Mouse (Mus musculus) c-Kit-positive CD71-negative TER-119-negative erythroid progenitor cells, embryonic 14.5 days (primary cell): ENCODE data around the gene Ncstn.

Experiments
- DNase-seq: peaks from one replicate; pipeline ENCODE4 v3.0.0-alpha.2; 2013; ENCODE audit warnings: low read depth

The Ncstn gene

DNA sequence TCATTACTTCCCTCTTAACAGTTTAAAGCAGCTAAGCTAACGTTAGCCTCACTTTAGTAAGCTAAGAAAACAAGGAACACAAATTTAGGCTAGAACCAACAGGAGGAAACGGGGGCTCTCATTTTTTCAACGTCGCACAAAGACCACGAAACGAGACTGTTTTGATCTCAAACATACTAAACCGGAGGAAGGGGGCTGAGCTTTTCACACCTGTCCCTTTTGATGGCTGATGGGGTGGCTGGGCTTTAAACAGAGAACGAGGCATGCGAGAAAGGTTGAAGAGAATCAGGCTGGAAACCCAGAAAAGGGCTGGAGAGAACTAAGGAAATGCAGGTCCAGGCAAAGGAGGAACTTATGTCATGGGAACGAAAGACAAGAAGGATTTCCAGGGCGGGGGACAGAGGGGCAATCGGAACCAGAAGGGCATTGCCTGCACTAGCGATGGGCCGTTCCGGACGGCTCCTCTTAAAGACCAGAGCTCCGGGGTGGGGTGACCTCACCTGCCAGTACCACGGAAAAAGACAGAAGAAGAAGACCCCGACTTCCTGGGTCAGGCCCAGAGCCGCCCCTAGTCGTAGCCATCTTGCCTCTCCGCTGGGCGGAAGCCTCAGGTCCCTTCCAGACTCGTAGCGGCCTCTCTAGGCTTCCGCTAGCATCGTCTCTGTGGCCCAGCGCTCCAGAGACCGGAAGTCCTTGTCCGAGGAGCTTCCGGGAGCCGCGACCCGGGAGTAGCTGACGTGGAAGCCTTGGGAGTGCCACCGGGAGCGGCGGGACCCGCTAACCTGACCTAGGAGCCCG, at the start of gene Ncstn, which contains the start of gene Copa:
Gene Ncstn (minus strand): TSS at position 695 of the 798 bp plus-strand sequence.
Gene Copa (plus strand): TSS at position 429 of the 798 bp plus-strand sequence.
- peak; percentile 92 for DNase-seq

DNA sequence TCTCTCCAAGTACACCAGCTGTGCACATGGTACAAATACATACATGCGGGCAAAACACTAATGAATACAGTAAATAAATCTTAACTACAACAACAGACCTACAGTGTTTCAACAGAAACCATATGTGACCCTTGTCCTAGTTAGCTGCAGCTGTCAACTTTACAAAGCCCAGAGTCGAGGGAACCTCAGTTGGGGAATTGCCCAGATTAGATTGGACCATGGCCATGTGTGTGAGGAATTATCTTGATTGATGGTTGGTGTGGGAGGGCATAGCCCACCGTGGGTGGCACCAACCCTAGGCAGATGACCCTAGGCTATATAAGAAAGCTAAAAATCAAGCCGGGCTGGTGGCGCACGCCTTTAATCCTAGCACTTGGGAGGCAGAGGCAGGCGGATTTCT, 49.7 kb upstream of the Ncstn start:
- no peak for DNase-seq

DNA sequence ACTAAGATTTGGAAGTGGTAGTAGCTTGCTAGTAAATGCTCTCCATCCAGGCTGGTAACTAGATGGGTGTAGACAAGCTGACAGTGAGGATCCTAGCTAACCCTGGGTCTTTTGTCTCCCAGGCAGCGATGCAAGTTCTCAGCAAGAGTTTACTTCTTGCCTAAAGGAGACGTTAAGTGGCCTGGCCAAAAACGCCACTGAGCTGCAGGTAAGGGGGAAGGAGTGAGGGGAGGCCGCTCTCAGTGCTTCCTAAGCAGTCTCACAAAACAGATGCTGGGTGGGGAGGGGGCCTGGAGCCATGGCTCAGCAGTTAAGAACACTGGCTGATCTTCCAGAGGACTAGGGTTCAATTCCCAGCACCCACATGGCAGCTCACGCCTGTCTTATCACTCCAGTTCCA, 47.2 kb upstream of the Ncstn start:
- no peak for DNase-seq

DNA sequence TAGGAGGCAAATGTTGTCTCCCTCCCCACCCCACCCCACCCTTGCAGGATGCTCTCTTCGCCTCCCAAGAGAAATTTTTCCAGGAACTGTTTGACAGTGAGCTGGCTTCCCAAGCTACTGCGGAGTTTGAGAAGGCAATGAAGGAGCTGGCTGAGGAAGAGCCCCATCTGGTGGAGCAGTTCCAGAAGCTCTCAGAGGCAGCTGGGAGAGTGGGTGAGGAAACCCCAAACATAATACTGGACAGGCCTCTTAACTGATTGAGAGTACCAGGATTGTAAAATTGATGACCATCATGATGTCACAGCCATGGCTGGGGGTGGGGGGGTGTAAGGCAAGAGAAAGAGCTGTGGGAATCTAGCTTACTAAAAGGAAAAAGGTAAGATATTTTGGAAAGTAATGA, 46.5 kb upstream of the Ncstn start:
- no peak for DNase-seq

DNA sequence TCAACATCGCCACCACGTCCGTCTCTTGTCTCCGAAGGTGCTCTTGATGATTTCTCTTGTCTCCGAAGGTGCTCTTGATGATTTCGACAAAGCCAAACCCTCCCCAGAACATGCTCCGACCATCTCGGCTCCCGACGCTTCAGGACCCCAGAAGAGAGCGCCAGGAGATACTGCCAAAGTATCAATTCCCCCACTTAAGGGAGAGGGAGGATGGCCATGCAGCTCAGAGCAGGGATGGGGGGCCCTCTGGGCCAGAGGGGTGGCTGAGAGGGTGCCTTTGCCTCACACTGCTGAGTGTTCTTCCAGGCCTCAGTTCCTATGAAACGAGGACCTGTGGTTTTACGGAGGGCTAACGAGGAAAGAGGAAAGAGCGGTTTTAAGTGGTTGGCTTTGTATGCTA, 46.0 kb upstream of the Ncstn start:
- DNase-seq: no peak

DNA sequence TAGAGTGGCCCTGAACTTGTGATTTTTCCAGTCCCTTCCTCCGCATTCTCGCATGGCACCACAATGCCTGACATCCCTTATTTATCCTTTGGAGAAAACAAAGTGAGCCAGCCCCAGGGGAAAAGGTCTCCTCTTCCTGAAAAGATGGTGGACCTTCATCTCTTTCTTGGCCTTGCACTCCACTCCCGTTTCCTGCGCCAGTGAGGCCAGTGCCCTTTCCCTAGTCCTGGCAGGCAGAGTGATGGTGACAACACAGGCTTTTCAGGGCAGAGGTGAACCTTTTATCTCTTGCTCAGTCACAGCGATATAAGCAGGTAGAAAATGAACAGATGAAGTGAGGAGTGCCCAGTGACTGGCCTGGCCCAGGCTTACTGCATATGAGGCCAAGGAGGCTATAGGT, 44.9 kb upstream of the Ncstn start:
- DNase-seq: no peak

DNA sequence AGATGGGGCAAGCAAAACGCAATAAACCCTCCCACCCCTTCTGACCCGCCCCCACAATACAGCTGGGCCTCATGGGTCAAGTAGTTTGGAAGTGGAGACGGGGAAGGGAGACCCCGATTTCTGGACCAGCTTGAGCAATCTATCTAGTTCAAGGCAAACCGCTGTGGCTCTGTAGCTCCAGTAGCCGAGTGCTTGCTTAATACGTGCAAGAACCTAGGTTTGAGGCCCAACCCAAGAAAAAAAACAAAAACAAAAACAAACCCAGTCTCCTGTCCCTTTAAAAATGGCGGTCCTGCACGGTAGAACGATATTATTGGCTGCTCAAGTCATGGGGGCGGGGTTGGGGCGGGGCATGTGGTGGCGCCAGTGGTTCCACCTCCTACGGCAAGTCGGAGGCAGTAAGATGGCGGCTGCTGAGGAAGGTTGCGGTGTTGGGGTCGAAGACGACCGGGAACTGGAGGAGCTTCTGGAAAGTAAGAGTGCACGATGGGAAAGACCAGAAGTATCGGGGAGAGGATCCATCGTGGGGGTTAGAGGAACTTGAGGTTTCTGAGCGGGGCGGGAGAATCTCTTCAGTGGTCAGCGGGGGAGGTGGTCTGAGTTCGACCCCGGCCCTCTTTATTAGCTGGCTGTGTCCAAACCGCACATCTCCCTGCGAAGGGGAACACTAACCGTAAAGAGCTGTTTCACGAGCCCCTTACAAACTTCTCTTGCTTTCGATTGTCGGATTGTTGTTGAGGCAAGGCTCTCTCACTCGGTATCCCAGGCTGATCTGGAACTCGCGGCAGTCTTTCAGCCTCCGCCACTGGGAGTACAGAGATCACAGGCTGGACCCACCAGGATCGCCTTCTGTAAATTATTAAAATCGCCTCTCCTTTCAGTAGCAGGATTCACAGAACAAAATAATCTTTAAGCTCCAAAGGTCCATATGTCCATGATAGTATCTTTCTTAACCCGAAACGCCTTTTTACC, 44.1 kb upstream of the Ncstn start, which contains the start of gene Pex19:
Gene Pex19 (plus strand): TSS at position 380 of the 972 bp plus-strand sequence.
- DNase-seq: peak; percentile 86

DNA sequence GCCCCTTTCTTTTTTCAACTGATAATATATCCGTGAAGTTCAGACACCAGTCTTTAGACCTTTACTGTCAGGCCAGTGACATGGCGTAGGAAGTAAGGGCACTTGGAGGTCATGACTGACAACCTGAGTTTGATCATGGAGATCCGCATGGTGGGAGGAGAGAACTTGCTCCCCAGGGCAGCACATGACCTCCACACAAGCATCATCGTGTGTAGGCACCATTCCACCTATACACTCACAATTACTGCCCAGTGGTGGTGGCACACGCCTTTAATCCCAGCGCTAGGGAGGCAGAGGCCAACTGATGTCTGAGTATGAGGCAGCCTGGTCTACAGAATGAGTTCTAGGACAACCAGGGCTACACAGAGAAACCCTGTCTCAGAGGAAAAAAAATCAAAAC, 42.0 kb upstream of the Ncstn start:
- DNase-seq: no peak

DNA sequence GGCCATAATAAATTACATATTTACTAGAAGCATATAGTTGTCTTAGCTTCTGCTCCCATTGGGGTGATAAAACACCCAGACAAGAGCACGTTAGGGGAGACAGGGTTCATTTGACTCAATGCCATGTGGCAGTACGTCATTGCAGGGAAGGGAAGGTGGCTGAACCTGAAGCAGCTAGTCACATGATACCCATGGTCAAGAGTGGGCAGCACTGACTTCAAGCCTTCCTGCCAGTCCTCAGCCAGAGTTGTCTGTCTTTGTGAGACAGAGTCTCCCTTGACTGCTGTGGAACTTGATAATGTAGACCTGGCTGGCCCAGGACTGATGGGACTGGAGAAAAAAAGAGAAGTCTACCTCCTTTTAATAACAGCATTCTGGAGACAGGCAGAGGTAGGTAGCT, 40.1 kb upstream of the Ncstn start:
- DNase-seq: no peak

DNA sequence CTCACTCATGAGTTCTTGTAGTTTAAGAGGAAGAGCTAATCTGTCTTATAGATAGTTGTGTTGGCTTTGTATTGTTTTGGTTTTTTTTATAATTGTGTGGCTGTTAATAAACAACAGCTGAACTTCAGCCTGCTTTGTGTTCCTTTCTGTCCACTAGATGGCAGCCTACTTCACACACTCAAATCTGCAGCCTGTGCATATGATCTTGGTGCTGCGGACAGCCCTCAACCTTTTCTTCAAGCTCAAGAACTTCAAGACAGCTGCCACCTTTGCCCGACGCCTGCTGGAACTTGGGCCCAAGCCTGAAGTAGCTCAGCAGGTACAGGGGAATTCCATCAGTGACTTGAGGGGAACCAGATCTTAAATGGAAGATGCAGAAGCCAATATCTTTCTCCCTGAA, 37.1 kb upstream of the Ncstn start:
- peak; percentile 30 for DNase-seq

DNA sequence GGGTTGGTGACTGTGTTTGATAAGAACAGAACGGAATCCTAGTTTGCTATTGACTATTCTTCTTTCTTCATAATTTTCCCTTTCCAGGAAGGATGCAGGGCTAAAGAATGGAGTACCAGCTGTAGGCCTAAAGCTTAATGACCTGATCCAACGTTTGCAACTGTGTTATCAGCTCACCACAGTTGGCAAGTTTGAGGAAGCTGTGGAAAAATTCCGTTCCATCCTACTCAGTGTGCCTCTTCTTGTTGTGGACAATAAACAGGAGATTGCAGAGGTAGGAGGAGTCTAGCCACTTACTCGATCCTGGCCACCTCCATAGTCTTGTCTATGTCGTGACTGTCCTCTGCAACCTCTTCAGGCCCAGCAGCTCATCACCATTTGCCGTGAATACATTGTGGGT, 36.5 kb upstream of the Ncstn start:
- no peak for DNase-seq

DNA sequence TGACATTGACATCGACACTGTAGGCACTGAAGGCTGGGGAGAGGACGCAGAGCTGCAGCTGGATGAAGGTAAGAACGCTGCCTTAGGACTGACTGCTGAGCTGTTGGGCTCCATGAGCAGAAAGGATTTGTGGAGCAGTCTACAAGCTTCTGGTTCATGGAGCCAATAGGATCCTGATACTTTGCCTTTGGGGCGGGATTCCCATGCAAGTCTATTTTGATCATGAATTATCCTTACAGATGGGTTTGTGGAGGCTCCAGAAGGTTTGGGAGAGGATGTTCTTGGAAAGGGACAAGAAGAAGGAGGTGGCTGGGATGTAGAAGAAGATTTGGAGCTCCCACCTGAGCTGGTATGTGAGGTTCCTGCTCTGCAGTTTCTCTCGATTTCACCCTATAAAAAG, 34.4 kb upstream of the Ncstn start:
- no peak for DNase-seq

DNA sequence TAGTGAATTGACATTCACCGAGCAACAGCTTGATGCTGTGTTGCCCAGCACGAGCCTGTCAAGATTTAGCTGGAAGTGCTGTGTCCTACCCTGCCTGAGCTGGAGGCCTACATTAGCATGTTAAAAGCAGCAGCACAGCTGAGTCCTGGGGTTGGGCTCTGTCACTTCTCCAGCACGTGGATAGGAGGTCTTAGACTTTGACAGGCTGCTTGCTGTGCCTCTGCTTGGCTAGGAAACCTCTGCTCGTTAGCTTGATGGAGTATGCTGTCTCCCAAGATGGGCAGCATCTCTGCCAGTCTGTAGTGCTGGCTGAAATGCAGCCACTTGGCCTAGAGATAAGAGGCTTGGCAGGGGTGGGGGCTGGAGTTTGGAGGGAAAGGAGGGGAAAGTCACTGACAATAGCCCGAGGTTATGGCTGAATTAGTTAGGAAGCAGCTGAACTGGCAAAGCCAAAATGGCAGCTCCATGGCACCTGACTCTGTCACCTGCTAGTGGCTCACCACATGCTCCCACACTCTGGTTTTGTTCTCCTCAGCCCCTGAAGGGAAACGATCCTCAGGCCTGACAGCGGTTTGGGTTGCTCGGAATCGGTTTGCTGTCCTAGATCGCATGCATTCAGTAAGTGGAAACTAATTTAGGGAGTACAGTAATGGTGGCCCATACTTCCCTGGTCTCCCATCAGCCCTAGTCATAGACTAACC, 25.3 kb upstream of the Ncstn start:
- DNase-seq: no peak

DNA sequence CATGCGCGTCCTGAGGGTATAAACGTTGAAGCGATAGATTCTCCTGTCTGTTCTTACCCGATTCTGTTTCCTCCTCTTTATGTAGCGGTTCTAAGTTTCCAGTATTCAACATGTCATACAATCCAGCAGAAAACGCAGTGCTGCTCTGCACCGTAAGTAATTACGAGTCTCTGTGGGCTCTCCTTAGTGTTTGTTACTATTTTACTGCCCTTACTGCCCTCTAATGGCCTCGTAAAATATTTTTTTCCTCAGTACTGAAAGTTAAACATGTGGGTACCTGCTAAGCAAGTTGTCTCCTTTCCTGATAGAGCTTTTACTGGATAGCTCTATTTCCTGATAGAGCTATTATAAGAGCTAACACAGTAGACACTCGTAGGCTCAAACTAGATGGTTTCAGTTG, 22.5 kb upstream of the Ncstn start:
- no peak for DNase-seq

DNA sequence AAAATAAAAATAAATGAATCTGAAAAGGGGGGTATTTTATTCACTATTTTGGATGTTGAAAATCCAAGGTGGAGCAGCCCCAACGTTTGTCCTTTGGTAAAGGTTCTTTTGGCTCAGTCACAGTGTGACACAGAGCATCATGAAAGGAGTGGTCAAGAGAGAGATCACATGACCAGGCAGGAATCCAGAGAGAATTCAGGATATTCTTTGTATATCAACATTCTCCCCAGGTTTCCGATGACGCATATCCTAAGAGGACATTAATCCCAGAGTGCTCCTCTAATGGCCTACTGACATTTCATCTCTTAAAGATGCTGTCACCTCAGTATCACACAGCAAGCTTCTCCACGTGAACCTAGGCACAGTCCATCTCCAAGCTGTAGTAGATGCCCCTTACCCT, 21.0 kb upstream of the Ncstn start:
- DNase-seq: no peak

DNA sequence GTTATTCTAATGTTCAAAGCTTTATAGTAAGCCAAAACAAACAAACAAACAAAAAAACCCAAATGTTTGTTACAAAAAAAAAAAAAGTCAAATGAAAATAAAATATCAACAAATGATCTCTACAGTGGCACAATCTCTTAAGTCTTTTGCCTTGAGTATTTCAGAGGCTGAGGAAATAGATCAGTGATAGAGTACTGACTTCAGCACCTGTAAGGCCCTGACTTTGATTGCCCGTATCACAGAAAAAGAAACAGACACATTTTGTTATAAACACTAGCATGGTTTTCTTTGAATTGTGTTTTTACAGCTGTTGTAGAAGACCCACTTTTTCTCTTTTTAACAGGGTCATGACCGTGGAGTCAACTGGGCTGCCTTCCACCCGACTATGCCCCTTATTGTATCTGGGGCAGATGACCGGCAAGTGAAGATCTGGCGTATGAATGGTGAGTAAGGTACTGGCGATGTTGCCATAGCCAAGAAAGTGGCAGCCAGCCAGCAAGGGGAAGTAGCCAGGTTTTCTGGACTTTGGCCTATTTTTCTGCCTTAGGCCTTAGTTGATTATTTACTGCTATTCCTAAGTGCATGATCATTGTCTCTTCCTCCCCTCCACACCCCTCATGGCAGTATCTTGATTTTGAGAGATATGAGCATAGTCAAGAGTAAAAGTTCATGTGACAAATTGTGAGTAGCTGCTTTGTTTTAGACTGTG, 16.9 kb upstream of the Ncstn start:
- no peak for DNase-seq

DNA sequence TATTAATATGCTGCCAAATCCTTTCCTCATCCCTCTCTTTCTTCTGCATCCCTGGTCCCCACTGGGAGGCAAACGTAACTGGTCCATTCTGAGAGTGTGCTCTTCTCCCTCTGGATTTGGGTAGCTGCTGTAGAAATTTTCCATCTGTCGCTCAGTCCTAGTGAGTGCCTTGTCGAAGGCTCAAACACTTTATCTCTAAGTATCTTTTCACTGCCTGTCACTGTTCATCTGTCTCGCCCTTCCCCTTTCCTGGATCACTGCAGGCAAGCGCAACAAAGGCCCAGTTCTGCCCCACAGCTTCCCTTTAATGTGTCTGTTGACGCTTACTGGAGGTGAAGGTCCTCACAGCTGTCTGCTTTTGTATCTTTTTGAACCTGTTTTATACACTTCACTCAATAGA, 12.6 kb upstream of the Ncstn start:
- no peak for DNase-seq

DNA sequence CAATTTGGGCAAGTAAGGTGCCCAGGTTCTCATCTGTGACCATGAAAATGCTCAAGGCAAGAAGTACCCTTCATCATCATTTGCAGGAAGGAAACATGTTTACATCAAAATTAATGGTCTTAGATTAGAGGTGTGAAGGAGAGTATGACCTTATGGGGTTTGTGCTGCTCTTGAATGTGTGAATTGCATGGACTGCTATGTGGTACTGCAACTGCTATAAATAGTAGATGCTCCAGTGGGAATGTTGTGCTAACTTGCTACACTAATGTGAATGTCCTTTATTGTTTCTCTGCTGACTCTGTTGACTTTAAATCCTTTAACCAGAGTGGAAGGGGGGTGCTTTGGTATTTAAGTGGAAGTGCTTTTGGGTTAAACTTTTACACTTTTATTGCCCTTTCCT, 11.7 kb upstream of the Ncstn start:
- DNase-seq: no peak

DNA sequence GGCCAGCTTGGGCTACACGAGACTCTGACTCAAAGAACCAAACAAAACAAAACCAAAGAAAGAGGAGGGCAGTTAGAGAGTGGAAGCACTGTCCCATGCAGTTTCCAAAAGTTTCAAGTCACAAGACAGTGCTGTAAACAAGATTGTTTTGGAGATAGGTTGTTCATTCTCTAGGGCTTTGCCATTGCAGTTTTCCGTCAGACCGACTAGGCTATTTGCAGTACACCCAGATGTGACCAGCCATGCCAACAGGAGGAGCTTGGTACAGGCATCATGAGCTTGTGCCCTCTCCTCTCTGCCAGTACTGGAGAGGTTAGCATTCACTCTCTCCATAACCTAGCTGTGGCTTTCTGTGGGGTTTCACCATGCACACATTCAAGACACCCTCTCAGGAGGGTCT, 10.9 kb upstream of the Ncstn start:
- no peak for DNase-seq

DNA sequence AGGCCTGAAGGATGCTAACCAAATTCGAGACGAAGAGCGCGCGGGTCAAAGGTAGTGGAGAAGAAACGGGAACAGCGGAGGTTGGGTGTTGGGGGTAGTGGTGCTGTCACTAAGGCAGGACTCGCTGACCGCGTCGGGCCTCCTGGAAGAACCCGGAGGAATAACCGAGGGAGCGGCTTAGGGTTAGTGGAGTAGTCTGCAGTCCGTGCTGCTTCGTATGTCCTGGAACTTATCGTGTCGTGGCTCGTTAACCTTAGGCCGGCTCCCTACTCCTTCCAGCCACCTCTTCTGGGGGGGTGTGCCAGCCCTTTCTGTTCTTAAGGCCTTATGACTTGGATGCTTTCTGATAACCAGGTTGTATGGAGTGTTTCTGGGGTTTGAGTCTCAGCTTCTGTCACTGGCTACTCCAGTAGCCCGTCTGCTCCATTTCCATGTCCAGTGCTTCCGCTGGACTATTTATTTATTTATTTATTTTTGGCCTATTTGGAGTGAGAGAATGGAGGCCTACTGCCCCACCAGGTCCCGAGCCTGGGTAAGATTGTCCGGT, 377 bp upstream of the Ncstn start:
- DNase-seq: no peak

DNA sequence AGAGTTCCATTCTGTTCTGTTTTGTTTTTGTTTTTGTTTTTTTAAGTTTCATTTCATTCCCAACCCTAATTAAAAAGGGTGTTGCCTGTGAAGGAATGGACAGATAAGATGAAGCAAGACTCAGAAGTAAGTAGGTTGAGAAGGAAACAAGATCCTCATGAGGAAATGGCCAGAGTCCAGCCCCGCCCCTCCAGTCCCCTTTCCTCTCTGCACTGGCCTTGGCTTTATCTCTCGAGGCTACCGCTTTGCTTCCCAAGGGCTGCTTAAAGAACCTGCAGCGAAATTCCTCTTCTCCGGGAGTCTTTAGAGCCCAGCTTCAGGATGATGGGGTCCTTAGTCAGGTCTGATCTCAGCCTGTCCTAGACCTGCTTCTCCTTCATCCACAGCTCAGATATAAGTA, 4.6 kb downstream of the Ncstn start:
- DNase-seq: no peak
